Mouse (Mus musculus): ENCODE data around the gene Atp8a1.
"Not testable (repeated sequence)": the region's sequence is repeated elsewhere in the genome, so short reads cannot be mapped to it uniquely, and the experiment has no call there.

The Atp8a1 gene

DNA sequence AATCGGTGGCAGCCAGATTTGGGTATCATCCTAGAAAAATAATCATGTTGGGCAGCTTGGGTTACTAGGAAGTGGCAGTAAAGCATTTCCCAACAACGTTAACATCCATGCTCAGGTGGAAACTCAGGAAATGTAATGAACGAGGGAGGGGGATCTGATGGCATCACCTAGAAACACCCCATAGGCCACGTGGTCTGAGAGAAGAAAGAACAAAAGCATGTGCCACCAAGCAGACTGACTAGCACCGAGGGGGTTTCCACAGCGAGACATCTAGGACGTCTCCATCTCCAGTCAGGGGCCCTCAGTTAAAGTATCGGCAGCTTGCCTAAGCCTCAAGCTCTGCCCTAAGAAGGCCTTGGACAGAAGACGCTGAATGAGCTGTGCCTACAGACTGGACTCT lies 21.0 kb downstream of the Atp8a1 start:
- no peak for DNase-seq

GRCm38 (mm10) chr5:67824600-67824999 lies 22.6 kb downstream of the Atp8a1 start:
- DNase-seq: no peak

DNA sequence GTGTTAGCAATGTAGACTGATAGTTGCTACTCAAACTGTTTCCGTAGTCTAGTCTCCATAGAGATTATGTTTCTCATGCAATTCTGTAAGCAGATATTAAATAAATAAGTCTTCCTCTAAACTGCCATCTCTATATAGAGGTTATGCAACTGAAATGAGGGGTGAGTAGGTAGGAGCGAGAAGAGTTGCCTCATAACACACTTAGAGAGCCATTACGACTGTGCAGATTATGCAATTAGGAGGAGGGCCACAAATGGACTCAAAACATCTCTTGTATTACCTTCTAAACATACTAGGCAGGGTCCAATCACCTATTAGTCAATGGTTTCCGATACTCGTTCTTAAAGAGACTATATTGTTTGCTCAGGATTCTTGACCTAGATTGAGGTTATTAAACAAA lies 23.5 kb downstream of the Atp8a1 start:
- no peak for DNase-seq

GRCm38 (mm10) chr5:67822619-67823018 lies 24.6 kb downstream of the Atp8a1 start:
- no peak for DNase-seq

DNA sequence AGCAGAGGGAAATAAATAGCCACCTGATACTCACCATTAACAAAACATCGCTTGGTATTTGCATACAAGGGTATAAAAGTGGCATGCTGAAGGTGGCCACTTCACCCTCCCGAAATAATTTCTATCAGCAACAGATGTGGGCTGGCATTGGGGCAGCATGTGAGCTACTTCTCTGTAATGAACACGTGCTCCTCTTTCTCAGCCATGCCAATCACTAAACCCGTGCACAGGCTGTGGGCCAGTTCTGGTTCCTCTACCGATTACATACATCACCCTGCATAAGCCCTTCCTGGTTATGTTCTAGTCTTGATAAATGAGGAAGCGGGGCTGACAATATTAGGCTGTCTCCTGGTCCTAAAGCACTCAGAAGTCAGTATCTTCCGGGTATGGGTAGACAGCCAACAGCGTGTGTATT lies 25.2 kb downstream of the Atp8a1 start:
- DNase-seq: peak; percentile 27 to 44

DNA sequence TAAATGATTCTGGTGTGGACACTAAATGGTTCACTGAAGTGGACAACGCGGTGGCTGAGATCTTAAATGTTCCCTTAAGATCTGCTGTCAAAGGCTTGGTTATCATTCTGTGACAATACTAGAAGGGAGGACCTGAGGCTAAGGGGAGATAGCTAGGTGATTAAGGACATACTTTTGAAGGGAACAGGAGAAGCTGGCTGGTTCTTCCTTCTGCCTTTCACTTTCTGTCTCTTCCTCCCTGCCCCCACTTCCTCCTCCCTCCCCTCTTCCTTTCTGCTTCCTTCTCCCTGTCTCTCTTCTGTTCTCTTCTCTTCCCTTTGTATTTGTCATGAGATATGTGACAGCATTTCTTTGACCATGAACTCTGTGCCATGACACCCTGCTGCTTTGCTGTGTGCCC lies 26.0 kb downstream of the Atp8a1 start:
- no peak for DNase-seq

GRCm38 (mm10) chr5:67819451-67819850 lies 27.8 kb downstream of the Atp8a1 start:
- DNase-seq: no peak

DNA sequence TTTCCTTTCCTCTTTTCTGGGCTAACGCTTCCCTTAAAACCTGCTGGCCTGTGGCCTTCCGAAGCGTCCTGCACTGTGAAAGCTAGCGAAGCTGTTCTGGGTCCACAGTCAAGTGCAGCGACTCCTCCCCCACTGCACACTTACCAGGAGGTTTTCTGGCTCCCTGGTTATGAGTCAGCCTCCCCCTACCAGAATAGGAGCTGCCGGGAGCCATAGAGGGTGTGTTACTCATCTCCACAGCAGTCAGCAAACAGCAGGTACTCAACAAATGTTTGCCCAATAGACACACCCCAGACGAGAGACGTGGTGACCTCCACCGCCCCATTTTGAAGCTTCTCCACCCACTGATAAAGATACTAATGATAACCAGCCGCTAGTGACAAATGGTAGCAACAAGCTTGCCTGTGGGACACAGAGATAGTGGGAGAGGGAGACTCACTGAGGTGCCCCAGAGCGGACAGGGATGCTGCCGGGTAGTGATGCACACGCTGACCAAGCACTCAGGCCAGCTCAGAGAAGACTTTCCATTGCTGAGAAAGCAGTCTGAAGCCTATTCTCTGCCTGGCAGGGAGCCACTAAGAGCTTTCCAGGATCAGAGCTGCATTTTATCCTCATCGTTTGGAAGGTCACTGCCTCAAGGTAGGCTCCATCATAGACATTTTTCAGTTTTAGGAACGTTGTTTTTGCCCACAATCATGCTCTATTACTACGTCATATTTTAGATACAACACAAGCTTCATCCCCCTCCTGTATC lies 31.5 kb downstream of the Atp8a1 start:
- DNase-seq: peak; percentile 36 to 47

- DNase-seq: not testable (repeated sequence)
Measured at GRCm38 (mm10) chr5:67815060-67815459, 32.2 kb downstream of the Atp8a1 start.

- no peak for DNase-seq
Measured at GRCm38 (mm10) chr5:67814437-67814965, 32.7 kb downstream of the Atp8a1 start.

DNA sequence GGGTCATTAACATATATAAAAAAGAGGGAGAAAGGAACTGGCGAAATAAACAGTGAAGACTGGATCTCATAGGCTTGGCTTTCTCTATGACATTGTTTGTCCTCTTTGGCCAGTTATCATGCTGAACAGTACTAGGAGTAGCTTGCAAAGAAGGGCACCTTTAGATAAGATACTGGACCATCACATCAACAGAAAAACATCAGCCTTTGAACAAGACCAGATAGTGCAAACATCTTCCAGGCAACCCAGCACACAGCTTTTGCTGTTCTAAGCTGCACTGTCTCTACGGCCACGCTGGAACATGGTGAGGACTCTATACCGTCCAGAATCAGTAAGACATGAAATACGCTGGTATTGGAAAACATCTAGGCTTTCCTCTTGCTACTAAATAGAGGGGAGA lies 33.9 kb downstream of the Atp8a1 start:
- DNase-seq: no peak

- DNase-seq: peak; percentile 66 to 77
Measured at GRCm38 (mm10) chr5:67802174-67803030, 44.8 kb downstream of the Atp8a1 start.

- peak; percentile 27 to 51 for DNase-seq
Measured at GRCm38 (mm10) chr5:67800801-67801200, 46.4 kb downstream of the Atp8a1 start.

DNA sequence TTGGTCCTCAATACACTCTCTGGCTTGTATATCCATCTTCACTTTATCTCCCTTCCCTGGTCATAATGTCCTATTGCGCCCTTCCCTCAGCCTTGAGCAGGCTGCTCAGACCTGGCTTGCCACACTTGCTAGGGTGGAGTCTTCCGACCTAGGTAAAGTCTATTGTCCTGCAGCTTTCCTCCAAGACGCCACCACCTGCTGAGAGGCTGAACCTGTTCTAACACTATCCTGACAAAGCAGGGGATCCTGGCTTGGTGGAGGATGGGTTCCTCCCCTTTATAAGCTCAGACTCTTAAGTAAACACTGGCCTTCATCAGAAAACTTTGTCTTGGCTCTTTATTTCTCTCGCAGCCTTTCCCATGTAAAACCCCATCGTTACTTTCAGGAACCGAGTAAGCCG lies 47.4 kb downstream of the Atp8a1 start:
- DNase-seq: no peak

DNA sequence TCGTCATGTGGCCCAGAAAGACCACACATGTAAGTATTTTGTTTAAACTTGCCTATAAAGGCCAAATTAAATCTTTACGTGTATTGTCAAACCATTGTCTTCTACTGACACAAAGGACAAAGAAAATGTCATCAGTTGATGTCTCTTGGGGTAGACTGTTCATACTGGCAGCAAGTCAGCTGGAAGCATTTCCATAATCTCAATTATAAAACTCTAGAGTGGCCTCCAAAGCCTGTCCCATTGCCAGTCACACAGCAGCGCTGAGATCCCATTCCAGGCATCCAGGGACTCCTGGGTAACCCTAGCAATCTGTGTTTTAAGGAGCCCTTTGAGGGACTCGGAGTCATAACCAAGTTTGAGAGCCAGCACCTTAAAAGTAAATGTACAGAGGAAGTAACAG lies 48.9 kb downstream of the Atp8a1 start:
- no peak for DNase-seq

DNA sequence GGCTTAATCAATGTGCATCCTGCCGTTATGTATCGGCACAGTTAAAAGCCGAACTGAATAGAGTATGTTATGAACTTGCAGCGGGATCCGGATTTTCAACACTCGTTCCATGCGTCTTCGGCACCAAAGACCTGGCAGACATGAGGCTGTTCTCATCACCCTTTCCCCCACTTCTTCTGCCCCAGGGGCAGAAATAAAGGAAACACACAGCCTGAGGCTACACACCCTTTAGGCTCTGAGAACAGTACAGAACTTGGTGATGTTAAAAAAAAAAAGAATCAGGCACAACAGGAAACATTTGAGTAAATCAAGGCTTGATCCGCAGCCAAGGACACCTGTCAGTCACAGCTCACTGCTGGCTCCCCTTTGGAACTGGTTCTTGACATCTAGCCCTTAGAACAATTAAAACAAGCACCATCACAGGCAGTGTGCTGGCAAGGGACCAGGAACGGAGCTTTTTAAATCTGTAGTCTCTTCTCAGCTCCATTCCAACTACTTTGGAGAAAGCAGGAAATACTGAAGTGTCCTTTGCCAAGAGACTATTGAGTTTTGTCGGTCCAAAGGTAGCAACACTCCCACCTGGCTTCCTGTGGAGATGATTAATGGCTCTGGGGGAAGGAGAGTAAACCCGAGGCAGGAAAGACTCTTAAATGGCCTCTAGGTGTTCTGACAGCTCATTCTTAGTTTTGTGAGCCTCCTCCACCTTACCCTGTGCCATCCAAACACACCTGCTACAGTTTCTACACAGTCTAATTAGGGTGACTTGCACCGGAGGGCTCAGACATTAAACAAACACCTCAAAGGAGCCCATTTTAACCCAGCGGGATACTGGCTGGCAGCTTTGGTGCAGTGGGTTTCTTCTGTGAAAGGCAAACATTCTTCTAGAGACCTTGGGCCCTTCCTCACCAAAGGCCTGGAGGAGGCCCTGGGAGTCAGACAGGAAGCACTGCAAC lies 50.0 kb downstream of the Atp8a1 start:
- DNase-seq: peak; percentile 30 to 48

- DNase-seq: no peak
Measured at GRCm38 (mm10) chr5:67794129-67794800, 53.0 kb downstream of the Atp8a1 start.

- no peak for DNase-seq
Measured at GRCm38 (mm10) chr5:67782775-67783174, 64.5 kb downstream of the Atp8a1 start.

DNA sequence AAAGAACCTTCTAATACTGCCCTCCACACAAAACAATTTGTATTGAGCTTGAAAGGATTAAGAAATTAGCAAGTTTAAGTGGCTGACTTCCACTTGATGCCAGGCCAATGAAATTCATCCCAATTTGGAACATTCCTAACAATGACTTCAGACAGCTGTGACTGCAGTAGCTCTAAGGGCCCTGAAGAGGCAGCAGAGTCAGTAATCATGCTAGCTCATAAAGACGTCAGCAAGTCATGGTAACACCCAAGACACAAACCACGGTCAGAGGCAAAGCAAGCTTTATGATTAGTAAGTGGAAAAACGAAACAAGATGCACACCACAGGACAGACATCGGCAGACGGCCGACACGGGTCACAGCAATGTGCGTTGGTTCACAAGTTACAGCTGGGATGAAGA lies 69.2 kb downstream of the Atp8a1 start:
- DNase-seq: peak; percentile 37 to 53

DNA sequence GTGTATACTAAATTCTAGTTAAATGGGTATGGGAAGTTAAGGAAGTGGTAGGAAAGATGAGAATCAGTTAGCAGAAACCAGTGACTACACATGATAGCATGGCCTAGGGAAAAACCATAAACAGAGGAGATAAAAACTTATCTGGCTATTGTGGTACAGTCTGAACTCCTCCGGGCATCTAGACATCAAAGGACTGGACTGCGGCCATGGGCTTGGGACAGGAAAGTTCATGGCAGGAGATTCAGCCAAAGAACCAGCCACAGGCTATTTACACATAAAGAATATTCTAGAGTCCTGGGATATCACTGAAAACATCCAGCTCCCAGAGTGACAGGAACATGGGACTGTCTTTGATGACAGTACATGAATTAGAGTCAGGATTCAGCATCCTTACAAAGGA lies 73.0 kb downstream of the Atp8a1 start:
- DNase-seq: no peak

DNA sequence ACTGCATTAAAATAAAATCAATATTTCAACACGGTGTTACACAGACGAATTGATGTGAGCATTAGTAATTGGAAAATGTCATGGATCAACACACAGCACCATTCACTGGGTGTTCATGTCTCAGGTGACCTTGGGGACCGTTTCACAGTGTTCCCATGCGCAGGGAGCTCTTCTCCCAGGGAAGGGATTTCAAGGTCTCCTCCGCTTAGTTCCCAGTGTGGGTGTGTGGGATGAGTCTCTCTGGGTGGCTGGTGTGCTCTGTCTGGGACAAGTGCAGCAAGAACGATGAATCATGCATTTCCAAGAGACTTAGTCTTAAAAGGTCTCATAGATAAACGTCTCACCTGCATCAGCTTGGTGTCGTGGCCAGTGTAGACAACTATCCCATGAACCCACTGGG lies 78.5 kb downstream of the Atp8a1 start:
- no peak for DNase-seq

GRCm38 (mm10) chr5:67764798-67765197 lies 82.4 kb downstream of the Atp8a1 start:
- DNase-seq: no peak
